Mouse (Mus musculus): ENCODE results near the gene Gm49391.
"Not testable (repeated sequence)": the region's sequence is repeated elsewhere in the genome, so short reads cannot be mapped to it uniquely, and the experiment has no call there.

Gm49391 gene

DNA sequence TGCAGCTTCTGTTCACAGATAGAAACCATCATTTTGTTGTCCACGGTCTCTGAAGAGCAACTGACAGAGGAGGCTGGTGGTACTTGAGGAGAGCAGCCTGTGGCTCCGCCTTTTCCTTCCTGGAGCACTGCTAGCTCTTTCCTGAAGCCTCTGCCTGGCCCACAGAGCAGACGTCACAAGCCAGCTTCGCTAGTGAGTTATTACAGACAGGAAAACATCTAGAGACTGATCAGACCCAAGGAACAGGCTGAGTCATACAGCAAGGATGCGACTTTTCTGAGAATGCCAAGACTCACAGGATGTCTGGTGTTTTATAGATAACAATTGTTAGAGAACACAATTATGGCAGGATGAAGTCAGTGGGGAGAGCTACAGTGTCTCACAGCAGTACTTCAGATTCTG, at the start of gene Gm49391, which contains the start of gene Ctla2a:
Gm49391 (minus strand) TSS at position 72 of the 402 bp plus-strand sequence.
Ctla2a (minus strand) TSS at position 126 of the 402 bp plus-strand sequence.
- DNase-seq (ENCODE audit: low read depth, low spot score), result no peak

DNA sequence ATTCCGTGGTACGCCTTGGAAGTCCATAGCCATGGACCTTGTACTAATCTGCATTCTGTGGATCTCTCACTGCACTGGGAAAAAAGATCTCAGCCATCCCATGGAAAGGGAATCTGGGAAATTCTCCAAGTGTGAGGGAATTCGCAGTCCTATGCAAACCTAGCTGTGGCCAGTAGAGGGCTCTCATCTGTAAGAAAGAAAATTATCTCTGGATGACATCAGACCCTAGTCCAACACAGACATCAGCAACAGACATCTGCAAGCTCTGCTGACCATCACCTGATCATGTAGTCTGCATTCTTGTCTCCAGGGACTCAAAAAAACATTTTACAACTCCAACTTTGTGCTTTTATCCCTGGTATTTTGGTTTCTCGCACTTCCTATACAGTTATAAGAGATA, 35.9 kb upstream of the Gm49391 start:
- DNase-seq (ENCODE audit: low read depth, low spot score), result not testable (repeated sequence)

DNA sequence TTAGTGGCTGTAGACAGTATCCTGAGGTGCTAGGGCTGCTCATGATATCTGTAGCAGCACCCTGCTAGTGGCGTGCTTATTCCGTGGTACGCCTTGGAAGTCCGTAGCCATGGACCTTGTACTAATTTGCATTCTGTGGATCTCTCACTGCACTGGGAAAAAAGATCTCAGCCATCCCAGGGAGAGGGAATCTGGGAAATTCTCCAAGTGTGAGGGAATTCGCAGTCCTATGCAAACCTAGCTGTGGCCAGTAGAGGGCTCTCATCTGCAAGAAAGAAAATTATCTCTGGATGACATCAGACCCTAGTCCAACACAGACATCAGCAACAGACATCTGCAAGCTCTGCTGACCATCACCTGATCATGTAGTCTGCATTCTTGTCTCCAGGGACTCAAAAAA, 27.6 kb upstream of the Gm49391 start:
- DNase-seq (ENCODE audit: low read depth, low spot score), result not testable (repeated sequence)

DNA sequence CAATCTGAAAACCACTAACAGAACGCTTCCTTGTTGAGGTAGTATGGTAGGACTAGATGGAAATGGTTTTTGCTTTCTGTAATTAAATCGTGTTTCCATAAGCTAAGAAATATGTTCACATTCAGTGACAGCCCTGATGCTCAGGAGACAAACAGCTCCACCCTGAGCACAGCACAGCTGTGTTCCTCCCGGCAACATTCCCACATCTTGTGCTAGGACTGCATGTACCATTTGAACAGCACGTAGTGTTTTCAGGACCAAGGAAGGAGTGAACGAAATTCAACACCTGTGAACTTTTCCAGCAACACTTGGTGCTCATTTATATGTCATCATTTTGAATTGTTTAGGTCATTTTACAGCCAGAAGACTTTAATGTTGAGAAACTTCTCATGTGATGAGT, 25.3 kb upstream of the Gm49391 start:
- DNase-seq (ENCODE audit: low read depth, low spot score), result no peak

DNA sequence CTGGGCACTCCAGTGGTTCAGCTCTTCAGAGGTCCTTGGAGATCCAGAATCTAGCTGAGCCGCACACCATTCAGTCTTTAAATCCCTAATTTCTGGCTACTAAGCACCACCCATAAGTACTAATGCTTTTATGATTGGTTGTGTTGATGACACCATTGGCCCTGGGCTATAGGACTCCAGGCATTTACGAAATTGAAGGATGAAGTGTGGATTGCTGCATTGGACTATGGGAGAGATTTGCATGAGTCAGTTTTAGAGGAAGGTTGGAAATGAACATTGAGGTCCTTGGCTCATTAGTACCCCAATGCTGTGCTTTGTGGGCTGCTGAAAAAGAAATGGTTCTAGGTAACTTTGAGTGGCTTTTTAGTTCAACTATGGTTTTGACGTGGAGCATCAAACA, 5.5 kb upstream of the Gm49391 start, which contains the start of gene Tpbpa:
Tpbpa (minus strand) TSS at position 101 of the 400 bp plus-strand sequence.
- not testable (repeated sequence) for DNase-seq (ENCODE audit: low read depth, low spot score)

DNA sequence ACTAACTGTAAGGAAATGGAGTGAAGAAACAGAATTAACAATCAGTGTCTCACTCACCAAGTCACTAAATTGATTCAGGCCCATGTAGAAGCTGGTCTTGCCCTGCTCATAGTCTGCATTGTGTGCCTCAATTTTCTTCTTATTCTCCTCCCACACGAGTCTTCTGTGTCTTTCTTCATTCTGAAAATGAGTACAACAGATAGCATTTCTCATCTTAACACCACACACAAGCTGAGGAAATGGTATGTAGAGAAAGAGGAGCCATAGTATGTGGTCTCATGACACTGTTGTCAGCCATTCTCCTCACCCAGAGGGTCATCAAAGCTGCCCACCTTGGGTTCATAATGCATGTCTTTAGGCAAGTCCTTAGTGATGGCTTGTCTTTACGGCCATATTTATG, 881 bp downstream of the Gm49391 start, which contains the start of gene Gm49393:
Gm49393 (minus strand) TSS at position 101 of the 400 bp plus-strand sequence.
- not testable (repeated sequence) for DNase-seq (ENCODE audit: low read depth, low spot score)

DNA sequence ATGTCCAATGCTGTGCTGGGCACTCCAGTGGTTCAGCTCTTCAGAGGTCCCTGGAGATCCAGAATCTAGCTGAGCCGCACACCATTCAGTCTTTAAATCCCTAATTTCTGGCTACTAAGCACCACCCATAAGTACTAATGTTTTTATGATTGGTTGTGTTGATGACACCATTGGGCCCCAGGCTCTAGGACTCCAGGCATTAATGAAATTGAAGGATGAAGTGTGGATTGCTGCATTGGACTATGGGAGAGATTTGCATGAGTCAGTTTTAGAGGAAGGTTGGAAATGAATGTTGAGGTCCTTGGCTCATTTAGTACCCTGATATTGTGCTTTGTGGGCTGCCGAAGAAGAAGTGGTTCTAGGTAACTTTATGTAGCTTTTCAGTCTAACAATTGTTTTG, 31.6 kb downstream of the Gm49391 start, which contains the start of gene Tpbpb:
Tpbpb (minus strand) TSS at position 101 of the 400 bp plus-strand sequence.
- DNase-seq (ENCODE audit: low read depth, low spot score), result not testable (repeated sequence)

DNA sequence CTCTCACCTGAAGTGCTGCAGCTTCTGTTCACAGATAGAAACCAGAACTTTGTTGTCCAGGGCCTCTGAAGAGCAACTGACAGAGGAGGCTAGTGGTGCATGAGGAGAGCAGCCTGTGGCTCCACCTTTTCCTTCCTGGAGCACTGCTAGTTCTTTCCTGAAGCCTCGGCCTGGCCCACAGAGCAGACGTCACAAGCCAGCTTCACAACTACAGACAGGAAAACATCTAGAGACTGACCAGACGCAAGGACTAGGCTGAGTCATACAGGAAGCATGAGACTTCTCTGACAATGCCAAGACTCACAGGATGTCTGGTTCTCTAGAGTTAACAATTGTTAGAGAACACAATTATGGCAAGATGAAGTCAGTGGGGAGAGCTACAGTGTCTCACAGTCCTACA, 39.0 kb downstream of the Gm49391 start, which contains the start of gene Ctla2b:
Ctla2b (minus strand) TSS at position 120 of the 400 bp plus-strand sequence.
- no peak for DNase-seq (ENCODE audit: low read depth, low spot score)

DNA sequence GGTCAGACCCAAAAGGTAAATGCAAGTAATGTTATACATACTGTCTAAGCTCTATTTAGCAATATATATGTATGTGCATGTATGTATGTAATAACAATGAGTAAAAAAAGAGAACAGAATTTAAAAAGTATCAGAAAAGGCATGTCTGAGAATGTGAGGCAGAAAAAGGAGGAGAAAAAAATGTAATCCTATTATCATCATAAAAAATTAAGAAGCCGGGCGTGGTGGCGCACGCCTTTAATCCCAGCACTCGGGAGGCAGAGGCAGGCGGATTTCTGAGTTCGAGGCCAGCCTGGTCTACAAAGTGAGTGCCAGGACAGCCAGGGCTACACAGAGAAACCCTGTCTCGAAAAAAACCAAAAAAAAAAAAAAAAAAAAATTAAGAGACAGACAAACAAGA, 39.6 kb downstream of the Gm49391 start, which contains the start of gene Gm49392:
Gm49392 (minus strand) TSS at position 101 of the 400 bp plus-strand sequence.
- not testable (repeated sequence) for DNase-seq (ENCODE audit: low read depth, low spot score)

DNA sequence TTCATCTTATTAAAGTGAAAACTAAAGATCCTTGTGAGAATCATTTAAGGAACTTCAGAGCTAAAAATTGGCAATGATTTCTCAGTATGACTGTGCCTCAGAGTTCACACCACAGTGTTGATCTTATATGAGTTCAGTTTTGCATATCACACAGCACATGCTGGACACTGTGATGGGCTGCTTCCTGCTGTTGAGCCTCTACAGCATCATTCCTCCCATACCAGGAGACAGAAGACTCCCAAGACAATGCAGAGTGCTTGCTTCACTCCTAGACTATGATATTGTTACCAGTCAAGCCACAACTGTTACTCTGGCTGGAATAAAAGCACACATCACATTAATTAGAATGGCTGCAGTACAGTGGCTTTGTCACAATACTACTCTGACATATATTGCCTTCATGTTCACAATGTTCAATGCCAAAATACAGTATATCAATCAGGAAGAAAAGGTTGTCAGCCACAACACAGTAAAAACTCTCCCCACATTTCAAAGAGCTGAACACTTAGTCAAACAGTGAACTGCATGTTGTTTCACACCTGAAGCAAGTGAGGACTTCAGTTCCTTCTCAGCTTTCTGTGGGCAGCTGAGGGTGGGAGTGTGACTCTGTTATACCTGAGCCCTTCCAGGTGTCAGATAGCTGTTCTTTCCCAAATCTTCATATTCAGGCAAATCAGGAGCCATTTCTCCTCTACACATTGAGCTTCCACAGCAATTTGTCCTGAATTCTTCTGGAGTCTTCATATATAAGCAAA, 40.8 kb downstream of the Gm49391 start:
- no peak for DNase-seq (ENCODE audit: low read depth, low spot score)

DNA sequence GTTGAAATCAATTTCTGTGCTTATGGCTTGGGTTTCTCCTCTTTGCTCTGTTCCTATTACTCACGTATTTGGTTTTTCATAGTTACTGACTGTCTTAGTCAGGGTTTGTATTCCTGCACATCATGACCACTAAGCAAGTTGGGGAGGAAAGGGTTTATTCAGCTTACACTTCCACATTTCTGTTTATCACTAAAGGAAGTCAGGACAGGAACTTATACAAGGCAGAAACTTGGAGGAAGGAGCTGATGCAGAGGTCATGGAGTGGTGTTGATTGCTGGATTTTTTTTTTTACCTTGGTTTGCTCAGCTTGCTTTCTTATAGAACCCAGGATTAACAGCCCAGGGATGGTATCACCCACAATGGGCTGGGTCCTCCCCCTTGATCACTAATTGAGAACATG, 44.1 kb downstream of the Gm49391 start:
- DNase-seq (ENCODE audit: low read depth, low spot score), result no peak

DNA sequence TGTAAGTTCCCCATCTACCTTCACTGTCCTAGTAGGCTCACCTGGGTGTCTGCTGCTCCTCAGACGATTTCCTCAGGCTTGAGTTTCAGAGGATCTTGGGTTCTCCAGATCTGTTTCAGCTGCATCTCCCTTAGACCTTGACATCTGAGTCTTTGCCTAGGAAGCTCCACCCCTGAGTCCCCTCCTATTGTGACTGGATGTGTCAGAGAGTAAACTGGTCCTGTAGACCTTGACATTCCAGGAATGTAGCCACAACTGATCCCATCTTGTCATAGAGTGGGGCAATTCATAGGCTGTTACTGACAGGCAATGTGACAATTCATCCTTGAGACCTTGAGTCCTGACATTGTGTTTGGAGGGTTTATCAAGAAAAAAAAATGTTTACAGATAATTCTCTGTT, 72.1 kb downstream of the Gm49391 start, which contains the start of gene 4930486L24Rik:
4930486L24Rik (minus strand) TSS at position 195 of the 400 bp plus-strand sequence.
- no peak for DNase-seq (ENCODE audit: low read depth, low spot score)

DNA sequence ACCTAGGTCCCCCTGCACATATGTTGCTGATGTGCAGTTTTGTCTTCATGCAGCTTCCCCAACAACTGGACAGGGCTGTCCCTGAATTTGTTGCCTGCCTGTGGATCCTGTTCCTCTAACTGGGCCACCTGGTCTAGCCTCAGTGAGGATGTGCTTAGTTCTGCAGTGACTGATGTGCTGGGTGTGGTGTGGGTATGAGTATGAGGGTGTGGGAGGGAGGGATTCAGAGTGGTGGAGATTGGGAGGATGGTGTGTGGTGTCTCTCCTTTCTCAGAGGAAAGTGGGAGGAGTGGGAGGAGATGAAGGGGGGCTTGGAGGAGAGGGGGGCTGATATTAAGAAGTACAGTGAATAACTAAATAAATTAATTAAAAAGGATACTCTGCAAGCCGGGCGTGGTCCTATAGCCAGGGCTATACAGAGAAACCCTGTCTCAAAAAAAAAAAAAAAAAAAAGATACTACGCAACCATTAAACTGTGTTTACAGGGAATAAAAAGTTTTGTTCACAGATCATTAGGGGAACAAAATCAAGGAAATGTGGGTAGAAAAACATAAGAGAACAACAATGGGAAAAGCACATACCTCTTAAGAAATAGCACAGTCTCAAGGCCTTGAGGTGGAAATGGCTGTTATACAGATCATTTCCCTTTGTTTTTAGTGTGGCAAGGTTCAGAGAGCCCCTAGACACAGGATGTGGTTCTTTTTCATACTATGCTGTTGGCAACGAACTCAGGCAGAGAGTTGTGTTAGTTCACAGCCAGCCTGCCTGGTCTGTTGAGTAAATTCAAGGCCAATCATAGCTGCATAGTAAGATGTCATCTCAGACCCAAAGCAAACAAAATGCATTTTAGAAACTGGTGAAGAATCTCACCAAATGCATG, 87.9 kb downstream of the Gm49391 start:
- no peak for DNase-seq (ENCODE audit: low read depth, low spot score)
